Mouse (Mus musculus) testis, postnatal 14 days (tissue): ENCODE data around the gene Sbno2.

Experiments used
- DNase-seq: peaks from one replicate; pipeline ENCODE4 v3.0.0; 2021; ENCODE audit warnings: low spot score

Gene Sbno2

GRCm38 (mm10) chr10:80123932-80124562 lies 18.7 kb upstream of the Sbno2 start:
- DNase-seq = no peak

GRCm38 (mm10) chr10:80121639-80122038 lies 16.3 kb upstream of the Sbno2 start:
- DNase-seq = no peak

GRCm38 (mm10) chr10:80120146-80120545 lies 14.8 kb upstream of the Sbno2 start:
- no peak for DNase-seq

- no peak for DNase-seq
These were observed 13.2 kb upstream of the Sbno2 start for GRCm38 (mm10) chr10:80118552-80118951.

GRCm38 (mm10) chr10:80117736-80118135 lies 12.4 kb upstream of the Sbno2 start:
- no peak for DNase-seq

GRCm38 (mm10) chr10:80116927-80117691 lies 11.7 kb upstream of the Sbno2 start:
- no peak for DNase-seq

- DNase-seq = no peak
These were observed 11.2 kb upstream of the Sbno2 start for GRCm38 (mm10) chr10:80116563-80116926.

GRCm38 (mm10) chr10:80115944-80116335 lies 10.6 kb upstream of the Sbno2 start:
- peak; percentile 87 for DNase-seq

- DNase-seq = peak; percentile 100
These were observed 10.0 kb upstream of the Sbno2 start, which contains the start of gene Stk11 for GRCm38 (mm10) chr10:80115290-80115943. TSS of gene Stk11 (plus strand) at chr10:80115803.

GRCm38 (mm10) chr10:80114341-80115284 lies 9.2 kb upstream of the Sbno2 start:
- DNase-seq = peak; percentile 87

GRCm38 (mm10) chr10:80107678-80108077 lies 2.3 kb upstream of the Sbno2 start:
- no peak for DNase-seq

GRCm38 (mm10) chr10:80105926-80106325 lies 555 bp upstream of the Sbno2 start:
- DNase-seq = no peak

- no peak for DNase-seq
These were observed 1.2 kb downstream of the Sbno2 start for GRCm38 (mm10) chr10:80104181-80104580.

GRCm38 (mm10) chr10:80103032-80103431 lies 2.3 kb downstream of the Sbno2 start:
- no peak for DNase-seq

- peak; percentile 86 for DNase-seq
These were observed 3.0 kb downstream of the Sbno2 start for GRCm38 (mm10) chr10:80102216-80102915.

- no peak for DNase-seq
These were observed 4.4 kb downstream of the Sbno2 start for GRCm38 (mm10) chr10:80100982-80101381.

- DNase-seq = no peak
These were observed 6.7 kb downstream of the Sbno2 start for GRCm38 (mm10) chr10:80098630-80099029.

GRCm38 (mm10) chr10:80097275-80097674 lies 8.1 kb downstream of the Sbno2 start:
- no peak for DNase-seq

- DNase-seq = no peak
These were observed 9.8 kb downstream of the Sbno2 start for GRCm38 (mm10) chr10:80095547-80095946.

- DNase-seq = no peak
These were observed 10.7 kb downstream of the Sbno2 start for GRCm38 (mm10) chr10:80094684-80095083.

- no peak for DNase-seq
These were observed 11.3 kb downstream of the Sbno2 start for GRCm38 (mm10) chr10:80094085-80094484.
